Comparison of ENCODE assay signal across 7 mouse cellular contexts in the genomic region with DNA sequence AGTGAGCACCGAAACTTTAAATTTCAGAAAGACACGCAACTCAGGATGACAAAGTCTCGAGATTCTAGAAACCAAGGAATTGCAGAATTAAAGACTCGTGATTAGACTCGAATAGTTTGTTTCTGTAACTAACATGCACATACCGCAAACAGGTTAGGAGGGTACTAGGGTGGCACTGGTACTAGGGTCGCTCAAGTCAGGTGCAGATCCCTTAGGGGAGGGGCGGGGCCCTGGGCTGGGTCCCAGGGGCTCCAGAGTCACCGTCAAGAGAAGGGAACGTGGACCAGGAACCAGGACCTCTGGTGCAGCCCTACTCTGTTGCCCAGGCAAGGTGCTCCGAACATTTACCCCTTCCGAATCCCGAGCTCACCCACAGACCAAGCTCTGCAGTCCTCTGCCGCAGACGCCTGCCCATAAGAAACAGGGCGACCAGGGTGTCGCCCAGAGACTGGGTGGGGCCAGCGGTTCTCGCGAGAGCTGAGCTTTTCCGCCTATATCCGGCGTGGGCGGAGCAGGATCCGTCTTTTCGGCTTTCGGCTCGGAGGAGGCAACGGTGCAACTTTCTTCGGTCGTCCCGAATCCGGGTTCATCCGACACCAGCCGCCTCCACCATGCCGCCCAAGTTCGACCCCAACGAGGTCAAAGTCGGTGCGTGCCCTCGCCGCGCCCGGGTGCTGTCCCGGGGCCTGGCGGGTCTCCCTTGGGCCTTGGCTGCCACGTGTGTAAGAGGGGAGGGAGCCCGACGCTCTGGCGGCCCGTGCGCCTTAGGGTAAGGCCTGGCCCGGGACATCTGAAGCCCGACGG. TPM values are rescaled to one million over a fixed set of nuclear protein-coding genes. Genes with fewer than 3 reads are reported as not detected.
DNase-seq lines count a peak whose midpoint lies in the region; ATAC-seq lines count a peak whose summit lies in the region.

A gene (plus strand): TSS at position 368 of the 804 bp plus-strand sequence.
A gene (minus strand): TSS at position 423 of the 804 bp plus-strand sequence.

- DNase-seq in adrenal gland, adult 18-20 months (ENCODE audit: low spot score in 2 of 2) = peak; percentile 94 to 96
- peak; percentile 97 for DNase-seq in embryo, embryonic 11 days
- peak; percentile 93 to 94 for DNase-seq in gastrocnemius, postnatal 36 days
- DNase-seq in left cerebral cortex, postnatal 36 days (ENCODE audit: low spot score in 2 of 2) = peak; percentile 93 to 94
- peak; percentile 99 for DNase-seq in midbrain, embryonic 11.5 days (ENCODE audit: low spot score, missing footprints)
- peak; percentile 96 for DNase-seq in skeletal muscle tissue, adult 2 months (ENCODE audit: low read depth, low spot score)

- H3K9me3 ChIP-seq in intestine, embryonic 15.5 days = no peaks in the 10 kb centered on the region
- H3K9me3 ChIP-seq in midbrain, embryonic 11.5 days (ENCODE audit: control insufficient read depth, low read length) = no peaks in the 10 kb centered on the region

- peak within 1 kb of the TSS; percentile 54 for H3K4me3 ChIP-seq in intestine, embryonic 15.5 days (replicated peaks)
- H3K4me3 ChIP-seq in midbrain, embryonic 11.5 days (ENCODE audit: low read depth, low read length) = peak within 1 kb of the TSS; percentile 90

- peak within 1 kb of the TSS; percentile 76 for H3K4me2 ChIP-seq in intestine, embryonic 15.5 days (replicated peaks)
- H3K4me2 ChIP-seq in midbrain, embryonic 11.5 days = peak within 1 kb of the TSS; percentile 94

- H3K4me1 ChIP-seq in intestine, embryonic 15.5 days (replicated peaks) = peaks cover 28% of the 10 kb centered on the region
- H3K4me1 ChIP-seq in midbrain, embryonic 11.5 days (ENCODE audit: control insufficient read depth, insufficient read depth, low read length) = peaks cover 21% of the 10 kb centered on the region

- H3K27ac ChIP-seq in intestine, embryonic 15.5 days = peak within 1 kb of the TSS; percentile 88
- H3K27ac ChIP-seq in midbrain, embryonic 11.5 days (ENCODE audit: low read depth, low read length) = peak within 1 kb of the TSS; percentile 81

- H3K27me3 ChIP-seq in intestine, embryonic 15.5 days (replicated peaks) = no peaks in the 10 kb centered on the region
- H3K27me3 ChIP-seq in midbrain, embryonic 11.5 days (ENCODE audit: control insufficient read depth, insufficient read depth, low read length) = no peaks in the 10 kb centered on the region

- peaks cover 23% of the 10 kb centered on the region for H3K36me3 ChIP-seq in intestine, embryonic 15.5 days
- H3K36me3 ChIP-seq in midbrain, embryonic 11.5 days (ENCODE audit: control insufficient read depth, insufficient read depth, low read length) = peaks cover 9% of the 10 kb centered on the region; the same call in 1 of the 2 replicates

- WGBS in intestine, embryonic 15.5 days = 2% methylated on average over 55 of the region's 55 CpGs
- WGBS in midbrain, embryonic 11.5 days = 3% methylated on average over 55 of the region's 55 CpGs

- intact Hi-C loops in gastrocnemius, postnatal 36 days (cut with DNase I) = no loop called here
- intact Hi-C loops in left cerebral cortex, postnatal 36 days (cut with DNase I) = no loop called here

- peak within 1 kb of the TSS; percentile 77 for H3K9ac ChIP-seq in intestine, embryonic 15.5 days
- peak within 1 kb of the TSS; percentile 98 for H3K9ac ChIP-seq in midbrain, embryonic 11.5 days (ENCODE audit: low read length)

- ATAC-seq in intestine, embryonic 15.5 days = peak; percentile 93
- peak; percentile 95 for ATAC-seq in midbrain, embryonic 11.5 days (ENCODE audit: low FRiP score)

RNA-seq across cellular contexts. Expression of the first gene that starts in this region (rescaled TPM):
- 100 to 1,000 TPM; 162 to 167 TPM for total RNA-seq in adrenal gland, adult 18-20 months (2021)
- 10 to 100 TPM; 45.3 to 75.3 TPM for total RNA-seq in gastrocnemius, postnatal 36 days (2021)
- polyA plus RNA-seq in intestine, embryonic 15.5 days (2015; fragmentation: Nextera tagmentation; extraction: Ambion mirVana) = 185 and 190 TPM in 2 replicates
- 100 to 1,000 TPM; 107 to 115 TPM for total RNA-seq in left cerebral cortex, postnatal 36 days (2021)
- 129 and 155 TPM in 2 replicates for polyA plus RNA-seq in midbrain, embryonic 11.5 days (2014; fragmentation: Nextera tagmentation; extraction: Ambion mirVana)

RNA-seq across cellular contexts. Expression of the second gene that starts in this region (rescaled TPM):
- 10 to 100 TPM; 16.6 to 23.4 TPM for total RNA-seq in adrenal gland, adult 18-20 months (2021)
- total RNA-seq in gastrocnemius, postnatal 36 days (2021) = 1 to 10 TPM; 9.1 to 9.4 TPM
- polyA plus RNA-seq in intestine, embryonic 15.5 days (2015; fragmentation: Nextera tagmentation; extraction: Ambion mirVana) = 7.2 and 7.7 TPM in 2 replicates
- 10 to 100 TPM; 34.7 to 36.2 TPM for total RNA-seq in left cerebral cortex, postnatal 36 days (2021)
- 9.2 and 9.3 TPM in 2 replicates for polyA plus RNA-seq in midbrain, embryonic 11.5 days (2014; fragmentation: Nextera tagmentation; extraction: Ambion mirVana)

Comparison
In these comparisons a context has a peak if more than half of its experiments do, and no peak if none do; other contexts are left out.
1. Peak in every context shown above with its lines: DNase-seq, ATAC-seq, H3K4me3 ChIP-seq and H3K27ac ChIP-seq.